Comparison of ENCODE assay signal across 25 mouse cellular contexts in the genomic region with DNA sequence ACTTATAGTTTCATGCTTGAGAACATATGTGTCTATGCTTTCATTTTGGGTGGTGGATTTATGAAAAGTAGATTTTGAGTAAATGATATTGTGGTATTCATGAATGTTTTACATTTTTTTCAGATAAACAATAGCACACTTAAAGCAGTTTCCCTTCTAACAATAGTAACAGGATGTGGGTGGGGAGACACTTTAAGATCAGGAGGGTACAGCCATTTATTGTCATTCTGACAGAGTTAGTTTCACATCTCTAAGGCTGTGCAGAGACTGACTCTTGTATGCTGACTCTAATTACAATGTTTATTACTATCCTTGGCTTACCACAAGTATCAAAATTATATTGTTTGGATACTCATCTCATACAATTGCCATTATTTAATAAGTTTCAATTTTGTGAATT.
A peak's percentile ranks its signal among the peaks of the same experiment; 100 is the strongest.
DNase-seq lines count a peak whose midpoint lies in the region; ATAC-seq and TF ChIP-seq lines count a peak whose summit lies in the region.
"Had no signal": no experiment of that assay in that cellular context is flagged by ENCODE, and none has a peak within 500 bp of the region (broad histone marks: within the 10 kb centered on the region; RNA-seq: fewer than 3 reads in every experiment).

No protein-coding gene starts in this region.

- TF ChIP-seq CTCF in lung, embryonic 14.5 days (IDR thresholded peaks at IDR 0.05; ENCODE audit: low read depth), result no peak

- H3K36me3 ChIP-seq in lung, embryonic 14.5 days (ENCODE audit: insufficient read depth), result no peaks in the 10 kb centered on the region
- no peaks in the 10 kb centered on the region for H3K36me3 ChIP-seq in splenic B cell, adult 2 months (ENCODE audit: control insufficient read depth, insufficient read depth, low read length, poor library complexity, severe bottlenecking)
- H3K36me3 ChIP-seq: embryonic facial prominence, embryonic 10.5 days; embryonic facial prominence, embryonic 12.5 days; forebrain, embryonic 15.5 days; G1E had no signal

- peak; percentile 14 for DNase-seq in lung, embryonic 14.5 days
- no peak for DNase-seq in lung, postnatal 10 days
- DNase-seq in splenic B cell, adult 2 months (ENCODE audit: low read depth, low spot score), result peak; percentile 4
- no peak for DNase-seq in right cerebral cortex, adult 18-20 months
- DNase-seq in cerebellum, adult 9-10 months, result no peak
- DNase-seq: adrenal gland, adult 8-10 months; adrenal gland, postnatal 14 days; adrenal gland, postnatal 36 days; B cell, adult 2 months; cerebellum, adult 11-12 months; cerebellum, adult 2 months; cerebellum, adult 9-11 months; cerebellum, postnatal 14 days; cerebellum, postnatal 36 days; forebrain, postnatal 0 days had no signal

- no peaks in the 10 kb centered on the region for H3K9me3 ChIP-seq in lung, embryonic 14.5 days (ENCODE audit: low read depth, low read length)
- H3K9me3 ChIP-seq: embryonic facial prominence, embryonic 10.5 days; embryonic facial prominence, embryonic 12.5 days; forebrain, embryonic 13.5 days; forebrain, embryonic 15.5 days; G1E had no signal

- no peaks in the 10 kb centered on the region for H3K4me1 ChIP-seq in lung, embryonic 14.5 days (ENCODE audit: insufficient read depth)
- H3K4me1 ChIP-seq: embryonic facial prominence, embryonic 10.5 days; embryonic facial prominence, embryonic 12.5 days; forebrain, embryonic 13.5 days; forebrain, embryonic 15.5 days had no signal

- H3K27me3 ChIP-seq in lung, embryonic 14.5 days (ENCODE audit: insufficient read depth, low read length), result no peaks in the 10 kb centered on the region
- no peaks in the 10 kb centered on the region for H3K27me3 ChIP-seq in splenic B cell, adult 2 months (ENCODE audit: control insufficient read depth, insufficient read depth, low read length, poor library complexity, severe bottlenecking)
- H3K27me3 ChIP-seq: CH12.LX; embryonic facial prominence, embryonic 12.5 days; forebrain, embryonic 13.5 days; forebrain, embryonic 15.5 days; Patski had no signal

- no peak overlapping the region for H3K4me2 ChIP-seq in lung, embryonic 14.5 days
- H3K4me2 ChIP-seq: embryonic facial prominence, embryonic 12.5 days; forebrain, embryonic 13.5 days; forebrain, embryonic 15.5 days had no signal

- no peak for ATAC-seq in lung, embryonic 14.5 days (ENCODE audit: insufficient read depth)
- peak; percentile 50; the same call in 1 of the 2 replicates for ATAC-seq in common myeloid progenitor, adult 5-6 weeks (replicated peaks; ENCODE audit: low read depth, poor library complexity, severe bottlenecking)
- ATAC-seq: activated CD4-positive, CD25-positive, alpha-beta regulatory T cell, adult 4 months; CD4-positive, CD25-positive, alpha-beta regulatory T cell, adult 4 months; forebrain, embryonic 13.5 days; forebrain, embryonic 15.5 days; forebrain, postnatal 0 days; Patski had no signal

- H3K27ac ChIP-seq in lung, embryonic 14.5 days (ENCODE audit: low read depth), result no peak overlapping the region
- H3K27ac ChIP-seq: embryonic facial prominence, embryonic 10.5 days; embryonic facial prominence, embryonic 12.5 days; forebrain, embryonic 13.5 days; forebrain, embryonic 15.5 days had no signal

- no peak overlapping the region for H3K4me3 ChIP-seq in lung, embryonic 14.5 days (ENCODE audit: low read depth, low read length)
- H3K4me3 ChIP-seq: embryonic facial prominence, embryonic 10.5 days; embryonic facial prominence, embryonic 12.5 days; forebrain, embryonic 13.5 days; forebrain, embryonic 15.5 days had no signal

- no peak overlapping the region for H3K9ac ChIP-seq in lung, embryonic 14.5 days
- H3K9ac ChIP-seq: embryonic facial prominence, embryonic 12.5 days; forebrain, embryonic 13.5 days; forebrain, embryonic 15.5 days; forebrain, postnatal 0 days had no signal

Comparison
In these comparisons a context has a peak if more than half of its experiments do, and no peak if none do; other contexts are left out.
1. DNase-seq: peak in lung, embryonic 14.5 days (single experiment) and splenic B cell, adult 2 months (single experiment); none in lung, postnatal 10 days (single experiment), right cerebral cortex, adult 18-20 months (single experiment) and cerebellum, adult 9-10 months (single experiment).